Mouse (Mus musculus): ENCODE data around the gene Eif4a2. TPM values are rescaled to one million over a fixed set of nuclear protein-coding genes. Genes with fewer than 3 reads are reported as not detected.
A peak's percentile ranks its signal among the peaks of the same experiment; 100 is the strongest.

The Eif4a2 gene
- polyA plus RNA-seq, 1 experiment, result 108 TPM

DNA sequence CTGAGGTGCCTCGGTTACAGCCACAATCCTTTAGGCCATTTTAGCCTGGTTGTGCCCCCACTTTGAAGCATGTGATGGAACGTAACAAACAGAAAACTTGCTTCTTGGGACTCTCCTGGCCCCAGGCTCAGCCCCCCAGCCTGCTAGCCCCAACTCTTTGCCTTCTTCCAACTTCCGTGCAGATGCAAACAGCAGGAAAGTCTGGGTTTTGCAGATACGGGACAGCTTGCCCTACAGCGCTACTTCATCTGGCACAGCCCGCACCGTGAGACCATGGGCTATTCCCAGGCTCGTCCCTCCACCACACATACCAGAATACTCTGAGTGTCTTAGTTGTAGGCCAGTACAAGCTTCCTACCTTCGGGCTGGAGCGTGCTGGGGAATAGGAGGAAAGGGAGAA is 6.6 kb upstream of the Eif4a2 start:
- H3K4me3 ChIP-seq (ENCODE audit: control insufficient read depth, low read depth, low read length), result peak overlapping the region; percentile 91
- no peaks in the 10 kb centered on the region for H3K36me3 ChIP-seq (ENCODE audit: control insufficient read depth, insufficient read depth, low read length)
- H3K27ac ChIP-seq (ENCODE audit: control insufficient read depth, insufficient read depth, low read depth, low read length), result peak overlapping the region; percentile 21; the same call in 1 of the 2 replicates
- TF ChIP-seq POLR2A (IDR thresholded peaks at IDR 0.05; ENCODE audit: control insufficient read depth, low read depth, low read length) (no peak), CTCF (IDR thresholded peaks at IDR 0.05; ENCODE audit: control insufficient read depth, insufficient read depth, insufficient replicate concordance, low read depth, low read length) (no peak)
- H3K27me3 ChIP-seq (ENCODE audit: control insufficient read depth, insufficient read depth, low read length), result peaks cover 3% of the 10 kb centered on the region; the same call in 1 of the 2 replicates
- H3K4me1 ChIP-seq (ENCODE audit: control insufficient read depth, insufficient read depth, low read length), result peaks cover 12% of the 10 kb centered on the region

DNA sequence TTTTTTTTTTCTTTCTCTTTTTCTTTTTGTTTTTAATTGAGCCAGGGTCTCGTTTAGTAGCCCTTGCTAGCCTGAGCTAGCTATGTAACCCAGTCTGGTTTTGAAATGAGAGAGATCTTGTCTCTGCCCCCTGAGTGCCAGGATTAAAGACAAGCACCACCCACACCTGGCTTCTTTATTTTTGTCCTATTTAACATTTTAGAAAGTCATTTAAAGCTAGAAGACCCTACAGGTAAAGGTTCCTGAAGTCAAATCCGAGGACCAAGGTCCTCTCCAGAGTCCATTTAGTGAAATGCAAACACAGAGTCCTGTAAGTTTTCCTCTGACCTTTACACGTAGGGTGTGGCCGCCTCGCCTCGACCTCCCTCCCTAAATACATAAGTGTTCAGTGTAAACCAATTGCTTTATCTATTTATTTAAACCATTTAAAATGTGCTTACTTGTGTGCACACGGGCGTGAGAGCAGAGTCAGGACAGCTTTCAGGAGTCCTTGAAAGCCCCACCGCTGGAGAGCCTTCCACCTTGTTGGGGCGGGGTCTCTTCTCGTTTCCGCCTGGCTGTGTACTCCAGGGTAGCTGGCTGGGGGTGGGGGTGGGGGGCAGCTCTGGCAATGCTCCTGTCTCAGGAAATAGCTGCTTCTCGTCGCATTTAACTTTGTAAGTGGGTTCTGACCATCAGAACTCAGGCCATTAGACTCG is 4.8 kb upstream of the Eif4a2 start:
- no peaks in the 10 kb centered on the region for H3K36me3 ChIP-seq (ENCODE audit: control insufficient read depth, insufficient read depth, low read length)
- peak overlapping the region; percentile 57 for H3K27ac ChIP-seq (ENCODE audit: control insufficient read depth, insufficient read depth, low read depth, low read length)
- TF ChIP-seq CTCF (IDR thresholded peaks at IDR 0.05; ENCODE audit: control insufficient read depth, insufficient read depth, insufficient replicate concordance, low read depth, low read length) (no peak), POLR2A (IDR thresholded peaks at IDR 0.05; ENCODE audit: control insufficient read depth, low read depth, low read length) (no peak)
- H3K4me3 ChIP-seq (ENCODE audit: control insufficient read depth, low read depth, low read length), result peak overlapping the region; percentile 85
- H3K4me1 ChIP-seq (ENCODE audit: control insufficient read depth, insufficient read depth, low read length), result peaks cover 12% of the 10 kb centered on the region
- peaks cover 3% of the 10 kb centered on the region; the same call in 1 of the 2 replicates for H3K27me3 ChIP-seq (ENCODE audit: control insufficient read depth, insufficient read depth, low read length)

DNA sequence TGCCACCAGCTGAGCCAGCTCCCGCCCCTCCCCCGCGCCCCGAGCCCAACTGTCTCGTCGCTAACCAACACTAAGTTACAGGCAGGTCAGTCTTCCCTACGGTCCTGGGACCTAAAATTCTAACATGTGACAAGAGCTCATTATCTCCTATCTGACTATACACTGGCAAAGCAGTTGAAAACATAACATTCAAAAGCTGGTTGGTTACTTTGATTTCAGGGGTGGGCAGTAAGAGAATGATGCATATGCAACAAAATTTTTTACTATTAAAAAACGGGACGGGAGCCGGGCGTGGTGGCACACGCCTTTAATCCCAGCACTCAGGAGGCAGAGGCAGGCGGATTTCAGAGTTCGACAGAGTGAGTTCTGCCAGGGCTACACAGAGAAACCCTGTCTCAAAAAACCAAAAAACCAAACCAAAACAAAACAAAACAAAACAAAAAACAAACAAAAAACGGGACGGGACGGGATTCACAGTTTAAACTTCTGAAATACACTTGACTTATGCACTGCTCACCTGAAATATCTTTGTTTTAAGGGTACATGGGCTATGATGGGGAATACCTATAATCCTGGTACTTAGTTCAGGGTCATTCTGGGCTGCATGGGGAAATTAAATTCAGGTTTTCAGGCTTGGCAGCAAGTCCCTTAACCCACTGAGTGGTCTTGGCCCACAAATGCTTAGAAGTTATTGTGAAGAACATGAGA is 4.1 kb upstream of the Eif4a2 start:
- Histone ChIP-seq H3K36me3 (ENCODE audit: control insufficient read depth, insufficient read depth, low read length) (no peaks in the 10 kb centered on the region), H3K27me3 (ENCODE audit: control insufficient read depth, insufficient read depth, low read length) (peaks cover 3% of the 10 kb centered on the region; the same call in 1 of the 2 replicates), H3K27ac (ENCODE audit: control insufficient read depth, insufficient read depth, low read depth, low read length) (peak overlapping the region; percentile 27), H3K4me3 (ENCODE audit: control insufficient read depth, low read depth, low read length) (peak overlapping the region; percentile 85), H3K4me1 (ENCODE audit: control insufficient read depth, insufficient read depth, low read length) (peaks cover 12% of the 10 kb centered on the region)
- no peak for TF ChIP-seq CTCF (IDR thresholded peaks at IDR 0.05; ENCODE audit: control insufficient read depth, insufficient read depth, insufficient replicate concordance, low read depth, low read length)
- TF ChIP-seq POLR2A (IDR thresholded peaks at IDR 0.05; ENCODE audit: control insufficient read depth, low read depth, low read length), result no peak

DNA sequence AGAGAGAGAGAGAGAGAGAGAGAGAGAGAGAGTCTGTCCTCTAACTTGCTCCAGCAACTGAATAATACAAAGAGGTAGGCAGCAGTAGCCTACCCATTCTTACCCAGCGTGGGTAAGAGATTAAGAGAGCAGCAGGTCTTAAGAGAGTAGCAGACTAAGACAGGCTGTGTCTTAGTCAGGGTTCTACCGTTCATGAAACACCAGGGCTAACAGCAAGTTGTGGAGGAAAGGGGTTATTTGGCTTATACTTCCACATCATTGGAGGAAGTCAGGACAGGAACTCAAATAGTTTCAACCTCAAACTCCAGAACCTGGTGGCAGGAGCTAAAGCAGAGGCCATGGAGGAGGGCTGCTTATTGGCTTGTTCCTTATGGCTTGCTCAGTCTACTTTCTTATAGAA is 3.4 kb upstream of the Eif4a2 start:
- peak overlapping the region; percentile 7 for H3K27ac ChIP-seq (ENCODE audit: control insufficient read depth, insufficient read depth, low read depth, low read length)
- peak overlapping the region; percentile 85 for H3K4me3 ChIP-seq (ENCODE audit: control insufficient read depth, low read depth, low read length)
- peaks cover 3% of the 10 kb centered on the region; the same call in 1 of the 2 replicates for H3K27me3 ChIP-seq (ENCODE audit: control insufficient read depth, insufficient read depth, low read length)
- peaks cover 12% of the 10 kb centered on the region for H3K4me1 ChIP-seq (ENCODE audit: control insufficient read depth, insufficient read depth, low read length)
- TF ChIP-seq CTCF (IDR thresholded peaks at IDR 0.05; ENCODE audit: control insufficient read depth, insufficient read depth, insufficient replicate concordance, low read depth, low read length) (no peak), POLR2A (IDR thresholded peaks at IDR 0.05; ENCODE audit: control insufficient read depth, low read depth, low read length) (no peak)
- no peaks in the 10 kb centered on the region for H3K36me3 ChIP-seq (ENCODE audit: control insufficient read depth, insufficient read depth, low read length)

DNA sequence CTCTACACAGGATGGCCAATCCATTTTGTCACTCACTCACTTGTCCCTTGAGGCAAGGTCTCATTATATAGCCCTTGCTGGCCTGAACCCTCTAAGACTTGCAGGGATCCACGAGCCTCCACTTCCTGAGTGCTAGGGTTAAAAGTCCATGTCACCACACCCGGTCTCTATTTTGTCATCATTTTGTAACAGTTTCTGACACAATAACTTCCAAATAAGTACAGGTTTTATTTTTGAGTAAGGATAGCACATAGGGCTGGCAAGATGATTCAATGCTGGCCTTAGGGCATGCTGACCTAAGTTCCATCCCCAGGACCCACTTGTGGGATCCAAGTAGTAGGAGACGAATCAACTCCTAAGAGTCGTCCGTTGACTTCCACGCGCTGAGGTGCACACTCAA is 1.1 kb upstream of the Eif4a2 start:
- TF ChIP-seq POLR2A (IDR thresholded peaks at IDR 0.05; ENCODE audit: control insufficient read depth, low read depth, low read length) (no peak), CTCF (IDR thresholded peaks at IDR 0.05; ENCODE audit: control insufficient read depth, insufficient read depth, insufficient replicate concordance, low read depth, low read length) (no peak)

DNA sequence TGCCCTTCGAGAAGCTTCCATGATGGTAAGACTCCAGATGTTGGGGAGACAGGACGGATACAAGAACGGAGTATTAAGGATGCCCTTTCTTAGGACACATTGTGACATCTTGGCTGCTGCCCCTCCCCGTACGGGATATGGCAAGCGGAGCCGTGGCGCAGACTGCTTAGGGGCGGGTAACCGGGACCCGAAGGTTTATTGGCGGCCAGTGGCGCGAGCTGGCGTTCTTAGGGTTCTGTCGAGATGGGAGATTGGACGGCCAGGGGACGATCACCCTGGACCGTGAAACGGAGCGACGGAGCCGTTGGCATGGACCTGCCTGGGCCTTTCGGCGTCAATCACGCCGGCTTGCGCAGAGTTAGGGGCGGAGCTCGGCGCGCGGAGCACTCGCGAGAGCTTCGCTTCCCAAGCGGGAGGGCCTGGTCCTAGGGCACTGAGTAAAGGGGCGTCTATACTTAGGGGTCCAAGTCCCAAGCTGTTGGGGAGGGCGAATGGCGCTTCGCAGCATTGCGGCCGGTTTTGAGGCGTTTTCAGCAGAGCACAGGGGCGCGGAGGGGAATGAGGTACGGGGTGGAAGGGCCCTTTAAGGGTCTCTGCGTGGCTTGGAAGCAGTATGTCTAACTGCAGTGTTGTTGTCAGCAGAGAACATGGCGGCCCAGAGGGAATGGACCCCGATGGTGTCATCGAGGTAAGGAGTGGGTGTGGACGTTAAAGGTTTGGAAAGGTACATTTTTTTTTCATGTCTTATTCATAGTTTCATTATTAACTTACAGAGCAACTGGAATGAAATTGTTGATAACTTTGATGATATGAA is 909 bp downstream of the Eif4a2 start:
- TF ChIP-seq CTCF (IDR thresholded peaks at IDR 0.05; ENCODE audit: control insufficient read depth, insufficient read depth, insufficient replicate concordance, low read depth, low read length) (no peak; the same call in 1 of the 2 replicates), POLR2A (IDR thresholded peaks at IDR 0.05; ENCODE audit: control insufficient read depth, low read depth, low read length) (peak; percentile 76; the same call in 1 of the 2 replicates)
- peak overlapping the region; percentile 99 for H3K27ac ChIP-seq (ENCODE audit: control insufficient read depth, insufficient read depth, low read depth, low read length)
- H3K4me3 ChIP-seq (ENCODE audit: control insufficient read depth, low read depth, low read length), result peak overlapping the region; percentile 83
- H3K4me1 ChIP-seq (ENCODE audit: control insufficient read depth, insufficient read depth, low read length), result no peaks in the 10 kb centered on the region
- no peaks in the 10 kb centered on the region for H3K27me3 ChIP-seq (ENCODE audit: control insufficient read depth, insufficient read depth, low read length)
- no peaks in the 10 kb centered on the region for H3K36me3 ChIP-seq (ENCODE audit: control insufficient read depth, insufficient read depth, low read length)

More for the DNA sequence above, 1.1 kb upstream of the Eif4a2 start:
- no peaks in the 10 kb centered on the region for H3K36me3 ChIP-seq (ENCODE audit: control insufficient read depth, insufficient read depth, low read length)
- no peaks in the 10 kb centered on the region for H3K4me1 ChIP-seq (ENCODE audit: control insufficient read depth, insufficient read depth, low read length)
- peak overlapping the region; percentile 80 for H3K4me3 ChIP-seq (ENCODE audit: control insufficient read depth, low read depth, low read length)
- H3K27me3 ChIP-seq (ENCODE audit: control insufficient read depth, insufficient read depth, low read length), result no peaks in the 10 kb centered on the region
- H3K27ac ChIP-seq (ENCODE audit: control insufficient read depth, insufficient read depth, low read depth, low read length), result peak overlapping the region; percentile 70

Measured in testis, adult 2 months (tissue).